Mouse (Mus musculus): ENCODE measurements around the gene Cygb. TPM values are rescaled to one million over a fixed set of nuclear protein-coding genes. Genes with fewer than 3 reads are reported as not detected.
A peak's percentile ranks its signal among the peaks of the same experiment; 100 is the strongest.
"Not testable (repeated sequence)": the region's sequence is repeated elsewhere in the genome, so short reads cannot be mapped to it uniquely, and the experiment has no call there.

The Cygb gene
- polyA plus RNA-seq, 1 experiment from 2014 or later, result 35.2 TPM

GRCm38 (mm10) chr11:116676175-116676976 lies 22.3 kb upstream of the Cygb start:
- Histone ChIP-seq H3K36me3 (ENCODE audit: insufficient read depth, low read length) (peaks cover 35% of the 10 kb centered on the region), H3K27ac (peak overlapping the region; percentile 85), H3K9me3 (replicated peaks; ENCODE audit: low read length) (no peaks in the 10 kb centered on the region), H3K4me2 (ENCODE audit: low read length) (no peak overlapping the region), H3K4me3 (replicated peaks; ENCODE audit: low read depth, low read length) (no peak overlapping the region), H3K4me1 (replicated peaks; ENCODE audit: insufficient read depth, low read length) (peaks cover 19% of the 10 kb centered on the region), H3K9ac (ENCODE audit: low read depth, low read length) (no peak overlapping the region), H3K27me3 (ENCODE audit: insufficient read depth, low read length) (no peaks in the 10 kb centered on the region)
- no peak for DNase-seq (ENCODE audit: low spot score)
- 85% methylated on average over 14 of the region's 14 CpGs for WGBS
- ATAC-seq (replicated peaks; ENCODE audit: low FRiP score, low read depth), result no peak
- no peak for TF ChIP-seq CTCF (IDR thresholded peaks at IDR 0.05; ENCODE audit: low read depth)

GRCm38 (mm10) chr11:116675429-116675828 lies 21.3 kb upstream of the Cygb start:
- WGBS, result 63% methylated on average over 6 of the region's 6 CpGs
- not testable (repeated sequence) for H3K4me3 ChIP-seq (replicated peaks; ENCODE audit: low read depth, low read length); H3K27me3 ChIP-seq (ENCODE audit: insufficient read depth, low read length); ATAC-seq (replicated peaks; ENCODE audit: low FRiP score, low read depth); H3K9me3 ChIP-seq (replicated peaks; ENCODE audit: low read length); DNase-seq (ENCODE audit: low spot score); H3K4me2 ChIP-seq (ENCODE audit: low read length); H3K9ac ChIP-seq (ENCODE audit: low read depth, low read length)
- H3K36me3 ChIP-seq (ENCODE audit: insufficient read depth, low read length), result peaks cover 35% of the 10 kb centered on the region
- peak overlapping the region; percentile 85 for H3K27ac ChIP-seq
- peaks cover 19% of the 10 kb centered on the region for H3K4me1 ChIP-seq (replicated peaks; ENCODE audit: insufficient read depth, low read length)

- H3K36me3 ChIP-seq (ENCODE audit: insufficient read depth, low read length), result peaks cover 35% of the 10 kb centered on the region
- DNase-seq (ENCODE audit: low spot score) (peak; percentile 49), ATAC-seq (replicated peaks; ENCODE audit: low FRiP score, low read depth) (peak; percentile 63)
- WGBS, result 45% methylated on average over 7 of the region's 7 CpGs
- H3K4me1 ChIP-seq (replicated peaks; ENCODE audit: insufficient read depth, low read length), result peaks cover 19% of the 10 kb centered on the region
- H3K4me3 ChIP-seq (replicated peaks; ENCODE audit: low read depth, low read length), result no peak overlapping the region
- H3K27ac ChIP-seq, result peak overlapping the region; percentile 85
- TF ChIP-seq CTCF (IDR thresholded peaks at IDR 0.05; ENCODE audit: low read depth), result no peak
- no peaks in the 10 kb centered on the region for H3K9me3 ChIP-seq (replicated peaks; ENCODE audit: low read length)
- H3K9ac ChIP-seq (ENCODE audit: low read depth, low read length), result no peak overlapping the region
- H3K4me2 ChIP-seq (ENCODE audit: low read length), result no peak overlapping the region
- no peaks in the 10 kb centered on the region for H3K27me3 ChIP-seq (ENCODE audit: insufficient read depth, low read length)
Measured at GRCm38 (mm10) chr11:116674616-116675379, 20.7 kb upstream of the Cygb start.

- Histone ChIP-seq H3K27ac (0 out of 2 replicates have a peak overlapping the region, but pooled peaks have one; percentile 85), H3K36me3 (ENCODE audit: insufficient read depth, low read length) (peaks cover 32% of the 10 kb centered on the region), H3K9me3 (replicated peaks; ENCODE audit: low read length) (no peaks in the 10 kb centered on the region), H3K27me3 (ENCODE audit: insufficient read depth, low read length) (no peaks in the 10 kb centered on the region), H3K4me2 (ENCODE audit: low read length) (peak overlapping the region; percentile 90), H3K4me1 (replicated peaks; ENCODE audit: insufficient read depth, low read length) (peaks cover 19% of the 10 kb centered on the region), H3K9ac (ENCODE audit: low read depth, low read length) (peak overlapping the region; percentile 35; the same call in 1 of the 2 replicates), H3K4me3 (replicated peaks; ENCODE audit: low read depth, low read length) (no peak overlapping the region)
- TF ChIP-seq CTCF (IDR thresholded peaks at IDR 0.05; ENCODE audit: low read depth), result no peak
- DNase-seq (ENCODE audit: low spot score) (no peak), ATAC-seq (replicated peaks; ENCODE audit: low FRiP score, low read depth) (no peak)
- WGBS, result 72% methylated on average over 2 of the region's 2 CpGs
Measured at GRCm38 (mm10) chr11:116673410-116673809, 19.3 kb upstream of the Cygb start.

GRCm38 (mm10) chr11:116672595-116672994 lies 18.5 kb upstream of the Cygb start:
- Histone ChIP-seq H3K4me2 (ENCODE audit: low read length) (peak overlapping the region; percentile 90), H3K9me3 (replicated peaks; ENCODE audit: low read length) (no peaks in the 10 kb centered on the region), H3K36me3 (ENCODE audit: insufficient read depth, low read length) (peaks cover 32% of the 10 kb centered on the region), H3K9ac (ENCODE audit: low read depth, low read length) (peak overlapping the region; percentile 83), H3K27ac (peak overlapping the region; percentile 63; the same call in 1 of the 2 replicates), H3K4me3 (replicated peaks; ENCODE audit: low read depth, low read length) (peak overlapping the region; percentile 74), H3K27me3 (ENCODE audit: insufficient read depth, low read length) (no peaks in the 10 kb centered on the region), H3K4me1 (replicated peaks; ENCODE audit: insufficient read depth, low read length) (peaks cover 19% of the 10 kb centered on the region)
- no peak for DNase-seq (ENCODE audit: low spot score)
- WGBS, result 11% methylated on average over 7 of the region's 7 CpGs
- ATAC-seq (replicated peaks; ENCODE audit: low FRiP score, low read depth), result no peak
- 0 out of 2 replicates have a peak, but pooled peaks have one; percentile 4 for TF ChIP-seq CTCF (IDR thresholded peaks at IDR 0.05; ENCODE audit: low read depth)

GRCm38 (mm10) chr11:116671845-116672434 lies 17.8 kb upstream of the Cygb start:
- no peak for ATAC-seq (replicated peaks; ENCODE audit: low FRiP score, low read depth)
- WGBS, result under 1% methylated on average over 24 of the region's 24 CpGs

More at GRCm38 (mm10) chr11:116671845-116672434, 17.8 kb upstream of the Cygb start:
- no peaks in the 10 kb centered on the region for H3K9me3 ChIP-seq (replicated peaks; ENCODE audit: low read length)
- peaks cover 19% of the 10 kb centered on the region for H3K4me1 ChIP-seq (replicated peaks; ENCODE audit: insufficient read depth, low read length)
- H3K27ac ChIP-seq, result peak overlapping the region; percentile 63
- H3K4me3 ChIP-seq (replicated peaks; ENCODE audit: low read depth, low read length), result peak overlapping the region; percentile 74
- peak overlapping the region; percentile 90 for H3K4me2 ChIP-seq (ENCODE audit: low read length)
- DNase-seq (ENCODE audit: low spot score), result no peak
- peak overlapping the region; percentile 83 for H3K9ac ChIP-seq (ENCODE audit: low read depth, low read length)
- H3K36me3 ChIP-seq (ENCODE audit: insufficient read depth, low read length), result peaks cover 28% of the 10 kb centered on the region
- no peak for TF ChIP-seq CTCF (IDR thresholded peaks at IDR 0.05; ENCODE audit: low read depth)
- H3K27me3 ChIP-seq (ENCODE audit: insufficient read depth, low read length), result no peaks in the 10 kb centered on the region
